ENCODE assay signal across 12 mouse cellular contexts in genomic region chr15:25391210-25391609, GRCm38 (mm10).
"Had no signal": no experiment of that assay in that cellular context is flagged by ENCODE, and none has a peak within 500 bp of the region (broad histone marks: within the 10 kb centered on the region; RNA-seq: fewer than 3 reads in every experiment).

No protein-coding gene starts in this region.

- H3K9me3 ChIP-seq: hindbrain, embryonic 13.5 days; limb, embryonic 15.5 days; midbrain, embryonic 13.5 days had no signal

- H3K27me3 ChIP-seq: hindbrain, embryonic 13.5 days; limb, embryonic 15.5 days; midbrain, embryonic 13.5 days had no signal

- H3K27ac ChIP-seq: hindbrain, embryonic 13.5 days; hindbrain, postnatal 0 days; limb, embryonic 15.5 days; macrophage; midbrain, embryonic 13.5 days had no signal

- H3K9ac ChIP-seq: hindbrain, embryonic 13.5 days; limb, embryonic 15.5 days; midbrain, embryonic 13.5 days had no signal

- H3K4me3 ChIP-seq: hindbrain, embryonic 13.5 days; limb, embryonic 15.5 days; midbrain, embryonic 13.5 days had no signal

- H3K4me2 ChIP-seq: hindbrain, embryonic 13.5 days; limb, embryonic 15.5 days; midbrain, embryonic 13.5 days had no signal

- DNase-seq: kidney, adult 11 months; kidney, adult 9 months; kidney, postnatal 10 days; lung, adult 2 months; lung, postnatal 10 days; right cerebral cortex, postnatal 14 days; thymus, postnatal 36 days had no signal

- ATAC-seq: hindbrain, postnatal 0 days; midbrain, embryonic 13.5 days had no signal
